Mouse (Mus musculus) erythroid progenitor cell, adult 5-6 weeks (primary cell): ENCODE results near the gene Lrp10. TPM values are rescaled to one million over a fixed set of nuclear protein-coding genes. Genes with fewer than 3 reads are reported as not detected.
A peak's percentile ranks its signal among the peaks of the same experiment; 100 is the strongest.

Experiments
- ATAC-seq: replicated peaks from 2 replicates; pipeline ENCODE4 v1.8.0; 2016; ENCODE audit warnings: moderate number of reproducible peaks, mild to moderate bottlenecking, moderate TSS enrichment, inconsistent platforms; ENCODE audit not compliant: poor library complexity, low FRiP score, severe bottlenecking
- total RNA-seq, 2 experiments: library from RNA; stranded (forward) in 1 of 2; stranded (reverse) in 1 of 2; fragments of 150-400 nt in 1 of 2; fragments of 186-747, 209-891 nt in 1 of 2; gene quantifications; 2 replicates each; pipeline versions ENCODE4 v1.2.3 to v1.2.4; 2015 to 2017; ENCODE audit warnings: low replicate concordance in 2 of 2

The Lrp10 gene
- total RNA-seq, 2 experiments from 2014 or later, result 21.0 to 38.6 TPM

DNA sequence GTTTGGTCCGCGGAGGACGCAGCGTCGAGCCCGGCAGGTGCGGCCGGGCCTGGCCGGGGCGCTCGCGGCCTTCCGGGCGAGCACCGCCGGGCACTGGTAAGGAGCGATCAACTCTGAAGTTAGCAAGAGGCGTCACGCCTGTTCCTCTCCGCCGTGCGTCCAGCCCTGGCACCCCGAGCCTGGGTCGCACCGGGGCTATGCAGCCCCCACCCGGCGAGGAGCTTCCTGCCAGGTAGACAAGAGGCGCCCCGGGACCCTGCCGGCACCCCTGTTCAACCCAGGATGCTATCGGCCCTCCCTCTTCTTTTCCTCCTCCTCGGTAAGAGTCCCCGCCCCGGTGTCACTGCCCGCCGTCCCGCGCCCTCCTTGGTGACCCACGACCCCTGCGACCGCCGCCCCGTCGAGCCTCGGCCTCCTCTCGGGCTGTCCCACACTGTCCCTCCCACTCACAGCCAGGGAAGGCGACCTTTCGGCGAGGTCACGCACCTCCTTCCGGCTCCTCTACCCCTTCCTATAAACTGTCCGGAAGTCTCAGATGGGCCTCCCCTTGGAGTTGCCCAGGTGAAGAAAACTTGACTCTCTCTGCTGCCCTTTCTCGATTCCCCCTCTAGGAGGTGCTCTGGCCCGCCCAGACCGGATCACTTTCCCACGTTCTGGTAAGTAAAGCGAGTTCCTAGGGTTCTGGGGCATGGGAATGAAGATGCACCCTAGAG lies 512 bp downstream of the Lrp10 start:
- peak; percentile 81 for ATAC-seq

DNA sequence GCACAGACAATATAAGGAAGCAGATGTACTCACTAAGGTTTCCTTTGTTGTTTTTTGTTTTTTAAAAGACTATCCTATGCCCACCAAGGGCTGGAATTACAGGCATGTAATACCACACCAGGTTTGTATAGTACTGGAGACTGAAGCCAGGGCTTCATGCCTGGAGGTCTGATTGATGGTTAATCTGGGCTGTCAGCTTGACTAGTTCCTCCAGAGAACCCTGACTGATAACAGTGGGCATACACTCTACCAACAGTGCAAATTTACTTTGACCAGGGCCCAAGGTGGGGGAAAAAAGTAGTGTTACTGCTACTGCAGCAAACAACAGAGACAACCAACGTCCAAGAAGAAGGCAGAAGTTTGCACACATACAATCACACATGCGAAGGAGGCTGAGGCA lies 7.5 kb downstream of the Lrp10 start:
- ATAC-seq, result no peak

DNA sequence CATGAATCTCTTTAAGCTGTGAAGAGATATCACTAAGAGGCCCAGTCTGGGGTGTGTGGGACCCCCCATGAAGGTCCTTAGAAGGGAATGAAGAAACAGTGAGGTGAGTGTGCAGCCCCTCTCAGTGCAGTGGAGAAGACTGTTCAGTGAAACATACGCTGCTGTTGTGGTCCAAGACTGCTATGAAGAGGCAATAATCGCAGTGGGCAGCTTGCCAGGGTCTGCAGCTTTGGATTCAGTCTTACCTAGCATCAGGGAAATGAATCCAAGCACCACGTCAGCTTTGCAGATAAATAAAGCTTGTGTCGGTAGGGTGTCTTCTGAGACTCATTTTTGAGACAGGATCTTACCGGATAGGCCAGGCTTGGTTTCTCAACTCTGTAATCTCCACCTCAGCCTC lies 8.7 kb downstream of the Lrp10 start:
- no peak for ATAC-seq

DNA sequence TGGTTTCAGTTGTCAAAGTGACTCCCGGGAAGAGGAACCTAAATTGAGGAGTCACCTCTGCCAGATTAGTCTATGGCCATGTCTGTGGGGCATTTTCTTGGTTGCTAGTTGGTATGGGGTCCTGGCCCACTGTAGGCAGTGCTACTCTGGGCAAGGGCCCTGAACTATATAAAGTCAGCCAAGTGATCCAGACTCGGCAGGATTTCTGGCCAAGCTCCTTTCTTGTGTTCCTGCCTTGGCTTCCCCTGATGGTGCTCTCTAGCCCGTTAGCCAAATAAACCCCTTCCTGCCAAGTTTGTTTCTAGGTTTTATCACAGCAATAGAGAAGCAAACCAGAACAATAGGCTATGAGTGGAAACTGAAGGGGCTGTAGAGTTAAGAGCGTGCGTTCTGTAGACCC lies 10.8 kb downstream of the Lrp10 start:
- no peak for ATAC-seq

DNA sequence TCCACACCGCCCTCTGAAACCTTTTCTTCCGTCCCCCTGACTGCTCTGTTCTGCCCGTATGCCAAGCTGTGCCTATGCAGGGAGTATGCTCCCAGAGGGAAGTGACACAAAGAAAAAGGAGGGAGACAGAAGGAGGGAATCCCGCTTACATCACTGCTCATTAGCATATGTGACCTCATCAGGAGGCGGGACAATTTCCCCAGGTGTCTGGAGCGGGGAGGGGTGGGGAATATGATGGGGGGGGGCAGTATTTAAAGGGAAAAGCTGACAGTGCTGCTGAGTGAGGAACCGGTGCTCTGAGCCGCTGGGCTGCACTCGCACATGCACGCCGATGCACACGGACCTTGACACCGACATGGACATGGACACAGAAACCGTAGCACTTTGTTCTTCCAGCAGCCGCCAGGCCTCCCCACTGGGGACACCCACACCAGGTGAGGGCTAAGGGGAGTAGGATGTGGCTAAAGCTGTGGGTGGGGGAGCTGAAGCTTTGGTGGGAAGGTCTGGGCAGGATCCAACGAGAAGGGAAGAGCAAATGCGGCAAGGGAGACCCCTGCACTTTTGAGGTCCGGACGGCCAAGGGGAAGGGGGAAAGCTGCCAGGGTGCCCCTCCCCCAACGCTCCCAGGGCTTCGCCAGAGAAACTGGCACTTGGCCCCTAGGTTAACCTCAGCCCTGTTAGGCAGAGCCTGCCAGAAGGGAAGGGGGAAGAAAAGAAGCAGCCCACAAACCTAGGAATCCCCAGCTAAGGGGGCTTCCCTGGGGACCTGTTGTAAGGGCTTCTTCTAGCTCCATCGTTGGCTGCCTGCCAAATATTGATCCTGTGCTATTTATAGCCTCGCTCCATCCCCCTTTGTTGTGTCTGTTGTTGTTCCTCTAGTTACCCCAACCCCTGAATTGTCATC lies 12.3 kb downstream of the Lrp10 start, which contains the start of gene Rem2:
Rem2 (plus strand) TSS at position 160 of the 904 bp plus-strand sequence.
- no peak for ATAC-seq

DNA sequence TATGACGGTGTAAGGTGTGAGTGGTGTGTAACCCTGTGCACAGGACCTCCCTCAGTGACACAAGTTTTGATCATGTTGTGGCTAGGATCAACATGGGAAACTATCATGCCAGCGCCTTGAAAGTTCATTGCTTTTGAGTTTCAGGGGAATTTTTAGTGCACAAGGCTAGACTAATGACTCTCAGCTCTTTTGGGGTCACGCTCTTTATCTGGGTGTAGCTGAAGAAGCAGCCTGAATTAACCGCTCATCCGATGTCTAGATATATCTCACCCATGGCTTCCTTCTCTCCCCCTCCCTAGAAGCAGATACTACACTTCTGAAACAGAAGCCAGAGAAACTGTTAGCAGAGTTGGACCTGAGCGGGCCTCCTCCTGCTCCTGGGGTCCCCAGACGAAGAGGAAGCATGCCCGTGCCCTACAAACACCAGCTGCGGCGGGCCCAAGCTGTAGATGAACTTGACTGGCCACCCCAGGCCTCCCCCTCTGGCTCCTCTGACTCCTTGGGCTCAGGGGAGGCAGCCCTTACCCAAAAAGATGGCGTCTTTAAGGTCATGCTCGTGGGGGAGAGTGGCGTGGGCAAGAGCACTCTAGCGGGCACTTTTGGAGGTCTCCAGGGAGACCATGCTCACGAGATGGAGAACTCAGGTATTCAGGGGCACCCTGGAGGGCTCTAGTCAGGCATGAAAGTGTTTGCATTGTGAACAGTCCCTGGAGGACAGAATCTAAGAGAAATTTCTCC lies 13.4 kb downstream of the Lrp10 start:
- no peak for ATAC-seq

DNA sequence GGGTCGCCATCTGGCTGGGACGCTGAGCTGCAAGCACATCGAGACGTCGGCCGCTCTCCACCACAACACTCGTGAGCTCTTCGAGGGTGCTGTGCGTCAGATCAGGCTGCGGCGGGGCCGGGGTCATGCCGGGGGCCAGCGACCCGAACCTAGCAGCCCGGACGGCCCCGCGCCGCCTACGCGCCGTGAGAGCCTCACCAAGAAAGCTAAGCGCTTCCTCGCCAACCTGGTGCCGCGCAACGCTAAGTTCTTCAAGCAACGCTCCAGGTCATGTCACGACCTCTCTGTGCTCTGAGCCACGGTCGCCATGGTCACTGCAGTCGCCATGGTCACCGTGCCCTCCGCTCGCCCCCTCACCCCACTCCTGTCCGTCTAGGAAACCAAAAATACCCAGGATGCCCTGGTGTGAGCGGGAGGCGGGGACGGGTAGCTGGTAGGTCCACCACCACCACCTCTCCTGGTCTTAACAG lies 15.5 kb downstream of the Lrp10 start:
- no peak for ATAC-seq

DNA sequence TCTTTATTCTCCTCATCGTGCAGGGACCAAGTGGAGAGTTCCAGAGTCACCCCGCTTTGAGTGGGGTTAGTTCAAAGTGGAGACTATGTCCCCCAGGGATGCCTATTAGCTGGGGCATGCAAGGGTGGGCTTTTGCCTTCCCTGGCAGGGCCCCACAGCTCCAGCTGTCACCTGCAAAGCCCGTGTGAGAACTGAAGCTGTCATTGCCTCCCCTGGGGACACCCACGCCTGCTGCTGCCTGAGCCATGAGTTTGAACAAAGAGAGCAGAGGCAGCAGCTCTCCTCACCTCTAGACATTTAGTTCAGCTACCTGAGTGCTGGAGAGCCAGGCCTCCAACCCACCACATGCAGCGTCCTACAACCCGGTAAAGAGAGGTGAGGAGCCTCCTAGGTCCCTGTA lies 16.7 kb downstream of the Lrp10 start:
- ATAC-seq, result no peak

DNA sequence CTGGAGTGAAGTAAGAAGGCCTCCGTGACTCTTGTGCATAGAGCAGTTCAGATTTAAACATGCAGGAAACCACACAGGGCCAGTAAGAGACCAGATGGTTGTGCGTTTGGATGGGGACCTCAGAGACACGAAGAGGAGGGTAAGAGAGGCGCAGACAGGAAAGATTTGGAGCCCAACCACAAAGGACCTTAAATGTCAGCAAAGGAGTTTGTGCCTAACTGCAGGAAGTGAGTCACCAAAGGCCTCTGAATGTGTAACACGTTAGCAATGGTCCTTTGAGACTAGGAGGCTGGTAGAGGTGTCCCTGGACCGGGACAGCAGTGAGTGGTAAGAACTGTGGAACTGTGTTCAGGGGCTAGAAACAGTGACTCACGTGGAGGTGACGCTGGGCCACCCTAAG lies 17.5 kb downstream of the Lrp10 start:
- no peak for ATAC-seq

DNA sequence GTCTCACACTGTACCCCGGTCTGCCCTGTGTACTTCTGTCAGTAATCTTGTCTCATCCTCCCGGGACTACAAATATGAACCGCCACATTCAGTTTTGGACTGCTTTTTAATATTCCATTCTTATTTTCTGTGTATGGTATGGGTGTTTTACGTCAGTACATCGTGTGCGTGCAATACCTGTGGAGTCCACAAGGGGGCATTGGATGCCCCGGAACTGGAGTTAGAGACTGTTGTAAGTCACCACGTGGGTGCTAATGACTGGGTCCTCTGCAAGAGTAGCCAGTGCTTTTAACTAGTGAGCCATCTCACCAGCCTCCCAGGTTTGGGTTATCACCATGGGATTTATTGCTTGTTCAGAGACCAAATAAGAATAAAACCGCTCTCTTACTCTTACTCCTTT lies 18.6 kb downstream of the Lrp10 start:
- peak; percentile 67; the same call in 1 of the 2 replicates for ATAC-seq

DNA sequence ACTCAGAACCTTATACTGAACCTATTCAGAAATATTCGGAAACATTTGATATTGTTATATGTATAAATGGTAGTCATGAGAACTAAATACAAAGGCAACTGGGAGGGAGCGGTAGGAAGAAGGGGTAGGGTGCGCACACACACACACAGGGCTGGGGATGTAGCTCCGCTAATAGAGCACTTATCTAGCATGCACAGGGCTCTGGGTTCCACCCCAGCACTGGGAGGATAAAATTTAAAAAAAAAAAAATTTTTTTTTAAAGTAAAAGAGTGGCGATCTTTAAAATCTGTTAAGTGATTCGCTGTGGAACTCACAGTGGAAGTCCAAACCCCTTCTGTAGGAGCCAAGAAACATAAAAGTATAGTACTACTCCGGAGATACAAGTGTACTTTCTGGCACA lies 22.0 kb downstream of the Lrp10 start:
- ATAC-seq, result peak; percentile 89

DNA sequence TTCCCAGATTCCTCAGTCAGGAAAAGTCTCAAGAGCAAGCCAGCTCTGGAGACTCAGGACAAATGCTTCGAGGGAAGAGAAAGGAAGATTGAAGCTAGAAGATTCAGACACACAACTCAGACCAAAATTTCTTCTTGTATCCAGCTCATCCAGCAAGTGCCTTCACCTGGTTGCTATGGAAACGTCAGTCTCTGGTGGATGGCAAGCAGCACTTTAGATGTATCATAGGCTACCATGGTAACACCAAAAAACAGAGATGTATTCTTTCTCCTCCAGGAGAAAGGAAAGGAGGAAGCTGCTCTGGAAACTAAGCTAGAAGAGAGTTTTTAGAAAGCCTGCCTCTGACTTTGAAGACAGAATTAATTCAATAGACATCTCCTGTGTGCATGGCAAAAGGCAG lies 23.8 kb downstream of the Lrp10 start:
- no peak for ATAC-seq

DNA sequence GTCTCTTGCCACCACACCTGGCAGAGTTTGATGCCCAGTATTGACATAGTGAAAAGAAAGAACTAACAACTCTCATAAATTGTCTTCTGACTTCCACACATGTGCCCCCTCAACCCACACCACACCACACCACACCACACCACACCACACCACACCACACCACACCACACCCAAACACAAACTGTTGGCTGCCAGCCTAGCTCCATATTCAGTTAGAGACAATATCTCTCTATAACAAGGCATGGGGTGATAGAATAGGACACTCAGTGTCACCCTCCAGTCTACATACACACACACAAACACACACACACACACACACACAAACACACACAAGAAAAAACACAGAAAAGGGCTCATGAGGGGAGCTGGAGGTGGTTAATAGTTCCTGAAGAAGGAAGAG lies 24.4 kb downstream of the Lrp10 start:
- ATAC-seq, result no peak

DNA sequence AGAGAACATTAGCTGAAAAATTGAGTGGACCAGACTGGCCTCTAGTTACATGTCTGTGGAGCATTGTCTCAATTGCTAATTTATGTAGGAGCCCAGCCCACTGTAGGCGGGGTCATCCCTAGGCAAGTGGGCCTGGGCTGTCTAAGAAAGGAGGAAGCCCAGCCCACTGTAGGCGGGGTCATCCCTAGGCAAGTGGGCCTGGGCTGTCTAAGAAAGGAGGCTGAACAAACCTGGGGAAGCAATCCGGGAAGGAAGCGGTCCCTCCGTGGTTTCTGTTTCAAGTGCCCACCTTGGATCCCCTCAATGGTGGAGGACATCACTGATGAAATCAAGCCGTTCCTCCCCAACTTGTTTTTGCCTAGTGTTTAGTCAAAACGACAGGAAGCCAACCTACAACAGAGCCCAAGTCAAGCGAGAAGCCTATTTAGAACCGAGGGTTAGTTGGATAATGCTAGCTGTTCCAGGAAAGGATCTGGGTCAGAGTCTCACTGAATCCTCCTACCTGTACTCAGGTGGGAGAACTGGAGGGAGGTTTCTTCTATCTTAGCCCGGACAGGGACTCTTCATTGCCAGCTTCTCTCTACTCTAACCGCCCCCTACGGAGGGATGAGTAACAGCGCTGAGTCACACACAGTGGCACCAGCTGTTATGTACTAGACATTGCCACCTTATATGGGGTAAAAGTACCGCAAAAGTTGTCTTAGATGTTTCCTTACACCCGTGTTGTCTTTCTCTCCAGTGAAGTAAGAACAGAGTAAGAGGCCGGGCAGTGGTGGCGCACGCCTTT lies 28.6 kb downstream of the Lrp10 start:
- ATAC-seq, result peak; percentile 37; the same call in 1 of the 2 replicates

DNA sequence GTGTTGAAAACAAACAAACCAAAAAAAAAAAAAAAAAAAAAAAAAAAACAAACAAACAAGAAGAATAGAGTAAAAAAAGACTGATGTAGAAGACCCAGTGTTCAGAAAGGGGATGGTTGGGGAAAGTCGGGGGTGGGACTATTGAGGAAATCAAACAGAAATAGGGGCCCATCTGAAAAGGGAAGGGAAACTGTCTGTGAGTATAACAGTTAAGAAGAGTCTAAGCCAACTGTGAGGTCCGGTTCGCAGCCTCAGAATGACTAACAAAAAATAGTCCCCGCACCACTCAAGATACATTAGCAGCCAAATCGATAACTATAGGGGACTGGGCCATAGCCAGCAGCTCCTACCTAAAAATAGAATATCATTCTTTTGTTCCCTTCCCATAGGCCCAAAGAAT lies 29.3 kb downstream of the Lrp10 start:
- no peak for ATAC-seq

DNA sequence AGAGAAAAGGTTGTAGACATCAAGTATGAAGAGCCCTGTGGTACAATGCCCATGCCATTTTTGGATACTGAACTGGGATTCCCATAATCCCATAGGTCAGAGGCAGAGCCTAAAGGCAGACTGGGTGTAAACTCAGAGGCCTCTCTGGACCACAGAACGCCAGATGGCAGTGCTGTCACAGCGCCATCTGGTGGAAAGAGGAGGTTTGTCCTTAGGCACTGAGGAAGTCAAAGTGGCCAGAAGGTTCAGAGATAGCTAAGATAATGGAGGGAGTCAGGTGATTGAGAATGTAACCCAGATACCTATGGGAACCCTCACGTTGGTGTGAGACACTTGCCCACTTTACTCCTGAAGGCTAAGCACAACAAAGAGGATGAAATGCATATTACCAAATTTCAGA lies 30.3 kb downstream of the Lrp10 start:
- peak; percentile 86 for ATAC-seq

DNA sequence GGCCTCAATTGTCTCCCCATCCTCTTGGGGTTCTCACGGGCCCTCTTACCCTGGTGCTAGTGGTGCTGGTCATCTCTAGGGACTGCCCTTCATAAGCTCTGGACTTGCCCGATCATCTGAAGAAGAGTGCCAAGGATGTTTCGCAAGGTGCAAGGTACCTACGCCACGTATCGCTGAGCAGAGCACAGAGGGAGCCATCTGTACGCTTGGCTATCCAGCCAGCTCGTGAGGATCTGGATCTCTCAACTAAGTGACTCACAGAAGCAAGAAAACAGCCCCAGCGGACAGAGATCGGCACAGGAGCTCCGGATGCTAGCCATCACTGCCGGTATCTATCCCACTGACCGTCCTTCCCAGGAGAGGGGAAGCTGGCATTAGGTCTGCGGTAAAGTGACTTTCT lies 32.8 kb downstream of the Lrp10 start:
- no peak for ATAC-seq

DNA sequence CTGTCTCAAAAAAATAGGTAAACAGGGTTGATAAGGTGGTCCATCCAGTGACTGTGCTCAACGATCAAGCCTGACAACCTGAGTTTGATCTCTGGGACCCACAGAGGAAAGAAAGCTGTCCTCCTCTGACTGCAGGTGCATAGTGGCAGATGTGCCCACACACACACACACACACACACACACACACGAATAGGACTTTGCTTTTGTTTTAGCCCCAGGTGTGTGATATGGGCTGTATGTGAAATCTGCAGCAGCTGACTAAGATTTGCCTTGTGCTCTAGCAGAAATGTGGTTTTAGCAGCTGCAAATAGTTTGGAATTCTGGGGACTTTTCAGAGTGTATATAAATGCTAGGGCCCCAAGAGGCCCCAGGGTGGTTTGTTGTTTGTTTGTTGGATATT lies 35.4 kb downstream of the Lrp10 start:
- no peak for ATAC-seq

DNA sequence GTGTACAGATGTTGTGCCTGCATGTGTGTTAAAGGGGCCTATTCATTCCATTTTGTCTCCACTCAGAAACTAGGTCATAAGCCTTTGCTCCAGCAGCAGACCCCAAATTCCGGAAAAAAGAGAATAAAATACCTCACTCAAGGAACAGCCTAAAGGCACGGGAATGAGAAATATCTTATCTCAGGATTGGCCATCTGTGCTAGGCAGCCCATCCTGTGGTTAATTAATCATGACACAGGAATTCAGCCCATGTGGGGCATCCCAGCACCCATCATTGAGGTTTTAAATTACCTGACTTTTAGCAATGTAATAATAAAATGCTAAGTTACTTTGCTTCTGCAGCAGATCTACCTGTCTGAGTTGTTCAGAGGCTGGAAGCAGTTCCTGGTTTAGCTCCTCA lies 37.4 kb downstream of the Lrp10 start:
- ATAC-seq, result no peak

DNA sequence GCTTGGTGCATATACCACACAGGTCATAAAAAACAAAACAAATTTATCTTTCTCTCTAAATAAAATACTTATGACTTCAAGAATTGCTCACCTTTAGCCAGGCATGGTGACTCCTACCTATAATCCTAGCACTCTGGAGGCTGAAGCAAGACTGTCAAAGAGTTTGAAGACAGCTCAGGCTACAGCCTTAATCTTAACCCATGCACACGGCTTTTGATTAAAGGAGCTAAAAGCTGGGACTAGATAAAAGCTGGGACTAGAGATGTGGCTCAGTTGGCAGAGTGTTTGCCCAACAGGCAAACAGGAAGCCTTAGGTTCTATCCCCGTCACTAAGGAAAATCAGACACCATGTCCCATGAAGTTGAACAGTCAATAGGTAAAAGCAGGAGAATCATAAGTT lies 39.2 kb downstream of the Lrp10 start:
- no peak for ATAC-seq
